Mouse (Mus musculus): ENCODE measurements around the gene Aplnr. TPM values are rescaled to one million over a fixed set of nuclear protein-coding genes. Genes with fewer than 3 reads are reported as not detected.

Aplnr gene
- polyA plus RNA-seq, 1 experiment from 2014 or later: 148 TPM

DNA sequence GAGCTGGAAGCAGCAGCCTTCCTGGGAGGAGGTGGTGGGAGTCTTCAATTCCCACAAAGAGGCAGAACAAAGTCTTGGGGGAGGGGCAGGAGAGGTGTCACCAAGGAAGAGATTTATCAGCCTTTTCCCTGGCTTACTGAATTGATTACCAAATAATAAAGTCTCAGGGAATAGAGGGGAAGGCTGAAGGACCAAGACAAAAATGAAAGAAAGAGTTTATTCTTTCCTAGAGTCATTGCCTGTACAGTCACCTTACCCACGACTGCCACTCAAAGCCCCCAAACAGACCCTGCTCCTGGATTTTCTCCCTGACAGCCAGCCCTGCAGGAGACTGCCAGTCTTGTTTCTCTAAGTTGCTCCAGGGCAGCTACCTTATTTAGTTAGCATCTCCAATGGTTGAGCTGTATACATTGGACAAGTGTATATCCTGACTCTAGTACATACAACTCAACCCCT lies 25.6 kb downstream of the Aplnr start:
- no peak for ATAC-seq (ENCODE audit: insufficient read depth)
- no peak for DNase-seq
- Histone ChIP-seq H3K4me2 (no peak overlapping the region), H3K27ac (ENCODE audit: low read depth) (no peak overlapping the region), H3K36me3 (ENCODE audit: insufficient read depth) (no peaks in the 10 kb centered on the region), H3K9ac (no peak overlapping the region), H3K4me1 (ENCODE audit: insufficient read depth) (peaks cover 4% of the 10 kb centered on the region; the same call in 1 of the 2 replicates), H3K27me3 (ENCODE audit: insufficient read depth, low read length) (no peaks in the 10 kb centered on the region), H3K4me3 (ENCODE audit: low read depth, low read length) (no peak overlapping the region), H3K9me3 (ENCODE audit: low read depth, low read length) (no peaks in the 10 kb centered on the region)
- WGBS: 17% methylated on average over 1 of the region's 1 CpGs
- TF ChIP-seq CTCF (IDR thresholded peaks at IDR 0.05; ENCODE audit: low read depth): no peak

DNA sequence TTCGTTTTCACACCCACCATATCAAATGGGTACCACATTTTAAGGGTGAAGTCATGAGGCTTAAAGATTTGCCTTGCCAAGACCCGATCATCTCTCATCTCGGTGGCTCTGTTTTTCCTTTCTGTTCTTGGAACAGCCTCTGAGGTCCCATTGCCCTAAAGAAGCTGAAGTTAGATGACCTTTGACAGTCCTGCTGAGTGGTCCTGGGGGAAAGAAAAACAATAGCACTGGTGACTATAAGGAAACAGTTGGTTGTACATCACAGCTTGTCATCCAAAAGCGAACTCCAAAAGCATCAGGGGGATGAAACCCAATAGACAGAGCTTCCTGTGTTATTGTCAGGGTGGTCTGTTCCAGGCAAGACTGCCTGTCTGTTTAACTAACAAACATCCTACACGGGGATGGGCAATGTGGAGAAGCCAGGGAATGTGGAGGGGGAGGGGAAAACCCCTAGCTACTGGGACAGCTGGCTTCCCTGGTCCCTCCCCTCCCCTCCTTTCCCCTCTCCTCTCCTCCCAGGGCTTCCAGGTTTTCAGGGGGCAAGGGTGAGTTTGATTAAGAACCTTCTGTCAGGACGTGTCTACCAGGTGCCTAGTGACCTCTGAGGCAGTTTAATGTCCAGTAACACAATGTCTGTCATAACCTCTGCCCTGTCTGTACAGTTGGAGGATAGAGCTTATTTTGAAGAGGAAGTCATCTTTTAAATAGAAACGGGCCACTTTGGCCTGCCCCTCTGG lies 27.5 kb downstream of the Aplnr start:
- no peak overlapping the region for H3K4me2 ChIP-seq
- H3K27me3 ChIP-seq (ENCODE audit: insufficient read depth, low read length): no peaks in the 10 kb centered on the region
- no peak overlapping the region for H3K4me3 ChIP-seq (ENCODE audit: low read depth, low read length)
- H3K4me1 ChIP-seq (ENCODE audit: insufficient read depth): peaks cover 4% of the 10 kb centered on the region; the same call in 1 of the 2 replicates
- 16% methylated on average over 7 of the region's 7 CpGs for WGBS
- no peaks in the 10 kb centered on the region for H3K9me3 ChIP-seq (ENCODE audit: low read depth, low read length)
- peak; percentile 72 for DNase-seq
- H3K36me3 ChIP-seq (ENCODE audit: insufficient read depth): no peaks in the 10 kb centered on the region
- TF ChIP-seq CTCF (IDR thresholded peaks at IDR 0.05; ENCODE audit: low read depth): no peak
- peak overlapping the region; percentile 3; the same call in 1 of the 2 replicates for H3K27ac ChIP-seq (ENCODE audit: low read depth)
- no peak overlapping the region for H3K9ac ChIP-seq
- peak; percentile 72 for ATAC-seq (ENCODE audit: insufficient read depth)

DNA sequence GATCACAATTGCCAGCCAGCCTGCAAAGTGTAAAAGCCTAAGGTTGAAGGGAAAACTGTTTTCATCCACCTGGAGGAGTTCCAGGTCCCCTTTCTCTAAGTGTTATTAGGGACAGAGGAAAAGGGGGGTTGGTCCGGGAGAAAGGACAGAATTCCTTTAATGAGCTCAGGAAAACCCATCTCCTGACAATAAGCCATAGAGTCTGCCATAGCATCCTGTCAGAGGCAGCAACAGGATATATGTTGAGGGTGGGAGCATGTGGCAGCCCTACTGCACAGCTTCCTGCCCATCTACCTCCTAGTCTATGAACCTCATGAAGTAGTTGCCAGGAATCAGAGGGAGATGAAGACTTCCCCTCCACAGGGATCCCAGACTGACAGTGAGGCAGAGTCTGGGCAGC lies 31.6 kb downstream of the Aplnr start:
- H3K9me3 ChIP-seq (ENCODE audit: low read depth, low read length): no peaks in the 10 kb centered on the region
- no peak for ATAC-seq (ENCODE audit: insufficient read depth)
- no peak overlapping the region for H3K4me2 ChIP-seq
- 52% methylated on average over 1 of the region's 1 CpGs for WGBS
- no peak for TF ChIP-seq CTCF (IDR thresholded peaks at IDR 0.05; ENCODE audit: low read depth)
- H3K36me3 ChIP-seq (ENCODE audit: insufficient read depth): no peaks in the 10 kb centered on the region
- H3K4me1 ChIP-seq (ENCODE audit: insufficient read depth): peaks cover under 1% of the 10 kb centered on the region; the same call in 1 of the 2 replicates
- H3K27ac ChIP-seq (ENCODE audit: low read depth): no peak overlapping the region
- H3K9ac ChIP-seq: no peak overlapping the region
- peak; percentile 56 for DNase-seq
- no peak overlapping the region for H3K4me3 ChIP-seq (ENCODE audit: low read depth, low read length)
- H3K27me3 ChIP-seq (ENCODE audit: insufficient read depth, low read length): no peaks in the 10 kb centered on the region

- Histone ChIP-seq H3K9me3 (ENCODE audit: low read depth, low read length) (no peaks in the 10 kb centered on the region), H3K4me2 (no peak overlapping the region), H3K36me3 (ENCODE audit: insufficient read depth) (no peaks in the 10 kb centered on the region), H3K4me3 (ENCODE audit: low read depth, low read length) (no peak overlapping the region), H3K4me1 (ENCODE audit: insufficient read depth) (peaks cover 6% of the 10 kb centered on the region), H3K27ac (ENCODE audit: low read depth) (no peak overlapping the region), H3K9ac (no peak overlapping the region), H3K27me3 (ENCODE audit: insufficient read depth, low read length) (no peaks in the 10 kb centered on the region)
- ATAC-seq (ENCODE audit: insufficient read depth) (no peak), DNase-seq (no peak)
- WGBS: 85% methylated on average over 1 of the region's 1 CpGs
- no peak for TF ChIP-seq CTCF (IDR thresholded peaks at IDR 0.05; ENCODE audit: low read depth)
These were observed 32.3 kb downstream of the Aplnr start for GRCm38 (mm10) chr2:85168327-85168726.

DNA sequence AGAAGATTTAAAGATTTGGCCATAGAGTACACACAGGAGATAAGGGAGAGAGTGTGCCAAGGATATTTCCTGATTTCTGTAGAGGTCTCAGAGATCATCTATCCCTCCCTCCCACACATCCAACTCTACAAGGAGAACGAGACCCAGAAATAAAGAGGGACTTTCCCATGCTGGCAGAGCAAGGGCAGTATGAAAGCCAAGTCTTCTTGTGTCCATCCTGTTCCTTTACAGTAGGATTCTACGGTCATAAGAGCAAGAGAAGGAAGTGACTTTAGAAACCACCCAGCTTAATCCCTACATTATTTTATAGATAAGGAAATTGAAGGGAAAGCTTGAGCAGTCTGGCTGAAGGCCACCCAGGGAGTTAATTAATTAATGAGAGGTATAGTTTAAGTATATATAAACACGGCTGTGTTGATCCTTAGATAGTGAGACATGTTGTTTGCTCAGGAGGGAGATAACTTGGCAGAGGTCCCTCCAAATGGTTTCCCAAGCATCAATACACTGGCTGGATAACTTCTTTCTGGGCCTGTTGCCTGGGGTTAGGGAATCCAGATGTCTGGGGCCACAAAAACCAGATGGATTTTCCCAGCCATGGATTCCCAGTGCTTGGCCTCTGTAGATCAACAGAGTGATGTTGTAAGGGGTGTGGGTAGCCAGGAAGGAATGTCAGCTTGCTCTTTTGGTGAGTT lies 36.2 kb downstream of the Aplnr start:
- peak overlapping the region; percentile 14; the same call in 1 of the 2 replicates for H3K27ac ChIP-seq (ENCODE audit: low read depth)

DNA sequence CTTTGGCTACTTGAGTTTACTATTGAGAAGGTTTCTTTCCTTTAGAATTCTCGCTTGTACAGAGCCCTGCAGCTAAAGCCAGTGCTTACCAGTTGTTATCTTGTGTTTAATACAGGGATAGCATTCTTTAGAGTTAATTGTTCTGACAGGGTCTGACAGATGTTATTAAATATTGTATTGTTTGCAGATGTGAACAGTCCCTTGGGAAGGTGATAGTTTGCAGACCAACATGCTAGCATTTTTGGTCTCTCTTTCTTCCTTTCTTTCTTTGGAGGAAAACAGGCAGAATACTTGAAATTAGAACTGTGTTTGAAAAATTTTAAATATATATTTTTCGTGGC lies 36.7 kb downstream of the Aplnr start:
- H3K27me3 ChIP-seq (ENCODE audit: insufficient read depth, low read length): no peaks in the 10 kb centered on the region
- no peak overlapping the region for H3K4me3 ChIP-seq (ENCODE audit: low read depth, low read length)
- TF ChIP-seq CTCF (IDR thresholded peaks at IDR 0.05; ENCODE audit: low read depth): no peak
- peak overlapping the region; percentile 14; the same call in 1 of the 2 replicates for H3K27ac ChIP-seq (ENCODE audit: low read depth)
- ATAC-seq (ENCODE audit: insufficient read depth) (peak; percentile 53), DNase-seq (no peak)
- no peaks in the 10 kb centered on the region for H3K36me3 ChIP-seq (ENCODE audit: insufficient read depth)
- no peak overlapping the region for H3K4me2 ChIP-seq
- no peak overlapping the region for H3K9ac ChIP-seq
- H3K4me1 ChIP-seq (ENCODE audit: insufficient read depth): peaks cover 9% of the 10 kb centered on the region
- WGBS: 24% methylated on average over 2 of the region's 2 CpGs
- H3K9me3 ChIP-seq (ENCODE audit: low read depth, low read length): no peaks in the 10 kb centered on the region

More for the DNA sequence above, 36.2 kb downstream of the Aplnr start:
- Histone ChIP-seq H3K9ac (no peak overlapping the region), H3K36me3 (ENCODE audit: insufficient read depth) (no peaks in the 10 kb centered on the region), H3K9me3 (ENCODE audit: low read depth, low read length) (no peaks in the 10 kb centered on the region), H3K4me1 (ENCODE audit: insufficient read depth) (peaks cover 9% of the 10 kb centered on the region), H3K27me3 (ENCODE audit: insufficient read depth, low read length) (no peaks in the 10 kb centered on the region), H3K4me3 (ENCODE audit: low read depth, low read length) (no peak overlapping the region), H3K4me2 (no peak overlapping the region)
- WGBS: 8% methylated on average over 3 of the region's 3 CpGs
- DNase-seq (peak; percentile 89), ATAC-seq (ENCODE audit: insufficient read depth) (peak; percentile 94)
- no peak for TF ChIP-seq CTCF (IDR thresholded peaks at IDR 0.05; ENCODE audit: low read depth)

DNA sequence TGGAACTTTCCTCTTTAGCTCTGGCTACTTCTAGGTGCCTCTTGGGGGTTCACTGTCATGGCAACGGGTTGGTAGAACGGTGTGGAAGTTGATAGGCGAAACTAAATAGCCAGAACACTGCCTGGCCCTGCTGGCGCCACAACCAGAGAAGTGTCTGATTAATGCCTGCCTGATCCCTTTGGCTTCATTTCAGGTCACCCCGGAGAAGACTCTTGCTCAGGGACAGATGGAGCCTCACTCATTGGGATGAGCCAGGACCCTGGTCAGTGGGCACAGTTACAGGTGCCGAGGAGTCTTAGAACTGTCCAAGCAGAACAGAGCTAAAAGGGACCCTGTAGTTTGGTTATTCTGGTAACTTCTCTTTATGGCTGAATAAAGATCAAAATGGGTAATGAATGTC lies 37.5 kb downstream of the Aplnr start:
- ATAC-seq (ENCODE audit: insufficient read depth) (no peak), DNase-seq (no peak)
- Histone ChIP-seq H3K4me1 (ENCODE audit: insufficient read depth) (peaks cover 9% of the 10 kb centered on the region), H3K27ac (ENCODE audit: low read depth) (no peak overlapping the region), H3K4me2 (no peak overlapping the region), H3K9me3 (ENCODE audit: low read depth, low read length) (no peaks in the 10 kb centered on the region), H3K4me3 (ENCODE audit: low read depth, low read length) (no peak overlapping the region), H3K9ac (no peak overlapping the region), H3K27me3 (ENCODE audit: insufficient read depth, low read length) (no peaks in the 10 kb centered on the region), H3K36me3 (ENCODE audit: insufficient read depth) (no peaks in the 10 kb centered on the region)
- 68% methylated on average over 6 of the region's 6 CpGs for WGBS
- TF ChIP-seq CTCF (IDR thresholded peaks at IDR 0.05; ENCODE audit: low read depth): no peak

Measured in lung, embryonic 14.5 days (tissue).